Mouse (Mus musculus): ENCODE results near the gene Ppp3ca.

Gene Ppp3ca

GRCm38 (mm10) chr3:136813886-136814285, 144.0 kb downstream of the Ppp3ca start:
- in situ Hi-C loops (cut with MboI) = no loop called here

GRCm38 (mm10) chr3:136814916-136815315, 145.0 kb downstream of the Ppp3ca start:
- in situ Hi-C loops (cut with MboI) = no loop called here

GRCm38 (mm10) chr3:136816319-136816718, 146.4 kb downstream of the Ppp3ca start:
- in situ Hi-C loops (cut with MboI) = no loop called here

GRCm38 (mm10) chr3:136818997-136819396, 149.1 kb downstream of the Ppp3ca start:
- in situ Hi-C loops (cut with MboI) = no loop called here

GRCm38 (mm10) chr3:136821039-136821438, 151.1 kb downstream of the Ppp3ca start:
- in situ Hi-C loops (cut with MboI) = no loop called here

- in situ Hi-C loops (cut with MboI) = no loop called here
These were observed 152.1 kb downstream of the Ppp3ca start for GRCm38 (mm10) chr3:136821993-136822392.

- in situ Hi-C loops (cut with MboI) = no loop called here
These were observed 152.5 kb downstream of the Ppp3ca start for GRCm38 (mm10) chr3:136822431-136822830.

- in situ Hi-C loops (cut with MboI) = no loop called here
These were observed 158.5 kb downstream of the Ppp3ca start for GRCm38 (mm10) chr3:136828451-136828850.

GRCm38 (mm10) chr3:136829109-136829508, 159.2 kb downstream of the Ppp3ca start:
- in situ Hi-C loops (cut with MboI) = no loop called here

GRCm38 (mm10) chr3:136830687-136831220, 160.8 kb downstream of the Ppp3ca start:
- in situ Hi-C loops (cut with MboI) = no loop called here

GRCm38 (mm10) chr3:136833003-136833745, 163.2 kb downstream of the Ppp3ca start:
- in situ Hi-C loops (cut with MboI) = no loop called here

- in situ Hi-C loops (cut with MboI) = no loop called here
These were observed 164.0 kb downstream of the Ppp3ca start for GRCm38 (mm10) chr3:136833893-136834292.

- in situ Hi-C loops (cut with MboI) = no loop called here
These were observed 165.9 kb downstream of the Ppp3ca start for GRCm38 (mm10) chr3:136835851-136836250.

- in situ Hi-C loops (cut with MboI) = no loop called here
These were observed 166.6 kb downstream of the Ppp3ca start for GRCm38 (mm10) chr3:136836319-136837193.

GRCm38 (mm10) chr3:136837589-136837988, 167.7 kb downstream of the Ppp3ca start:
- in situ Hi-C loops (cut with MboI) = no loop called here

- in situ Hi-C loops (cut with MboI) = no loop called here
These were observed 171.4 kb downstream of the Ppp3ca start for GRCm38 (mm10) chr3:136841282-136841681.

- in situ Hi-C loops (cut with MboI) = no loop called here
These were observed 172.5 kb downstream of the Ppp3ca start for GRCm38 (mm10) chr3:136842384-136842783.

- in situ Hi-C loops (cut with MboI) = no loop called here
These were observed 174.0 kb downstream of the Ppp3ca start for GRCm38 (mm10) chr3:136843811-136844491.

- in situ Hi-C loops (cut with MboI) = no loop called here
These were observed 179.1 kb downstream of the Ppp3ca start for GRCm38 (mm10) chr3:136849035-136849434.

GRCm38 (mm10) chr3:136852921-136853320, 183.0 kb downstream of the Ppp3ca start:
- in situ Hi-C loops (cut with MboI) = no loop called here

GRCm38 (mm10) chr3:136853596-136853995, 183.7 kb downstream of the Ppp3ca start:
- in situ Hi-C loops (cut with MboI) = no loop called here

GRCm38 (mm10) chr3:136855996-136856395, 186.1 kb downstream of the Ppp3ca start:
- in situ Hi-C loops (cut with MboI) = no loop called here

Data from mature B cell (primary cell).